Mouse (Mus musculus) intestine, embryonic 14.5 days (tissue): Measurements from ENCODE around the gene Yif1b. TPM values are rescaled to one million over a fixed set of nuclear protein-coding genes. Genes with fewer than 3 reads are reported as not detected.

ENCODE experiments used
- ATAC-seq: fragments of 200-750 bp; cut with Nextera tagmentation; replicated peaks from 2 replicates; pipeline ENCODE4 v1.8.0; 2017; ENCODE audit warnings: low read depth, moderate number of reproducible peaks, moderate TSS enrichment, moderate library complexity; ENCODE audit not compliant: low FRiP score, low TSS enrichment
- DNase-seq: peaks from one replicate; pipeline ENCODE4 v3.0.0-alpha.2; 2018; ENCODE audit warnings: low spot score
- H3K27ac ChIP-seq: fragments of 300-500 bp; sonication (generic); 2 replicates; pipeline ENCODE4 v1.5.1; 2014; ENCODE audit warnings: low read depth, mild to moderate bottlenecking, control low read depth
- H3K27me3 ChIP-seq: fragments of 300-500 bp; sonication (generic); replicated peaks from 2 replicates; pipeline ENCODE4 v1.6.1; 2014; ENCODE audit warnings: low read length, control low read depth; ENCODE audit not compliant: control insufficient read depth, insufficient read depth
- H3K36me3 ChIP-seq: fragments of 300-500 bp; sonication (generic); 2 replicates; pipeline ENCODE4 v1.6.1; 2014; ENCODE audit warnings: low read length, control low read depth; ENCODE audit not compliant: control insufficient read depth, insufficient read depth
- H3K4me1 ChIP-seq: fragments of 300-500 bp; sonication (generic); replicated peaks from 2 replicates; pipeline ENCODE4 v1.6.1; 2014; ENCODE audit warnings: low read length, control low read depth, mixed read lengths; ENCODE audit not compliant: control insufficient read depth, insufficient read depth
- H3K4me2 ChIP-seq: fragments of 300-500 bp; sonication (generic); 2 replicates; pipeline ENCODE4 v1.6.1; 2014; ENCODE audit warnings: low read length
- H3K4me3 ChIP-seq: fragments of 300-500 bp; sonication (generic); 2 replicates; pipeline ENCODE4 v1.5.1; 2014; ENCODE audit warnings: low read depth, low read length, control low read depth, mixed read lengths
- H3K9ac ChIP-seq: fragments of 300-500 bp; sonication (generic); 2 replicates; pipeline ENCODE4 v1.6.1; 2014; ENCODE audit warnings: mild to moderate bottlenecking, low read length
- H3K9me3 ChIP-seq: fragments of 300-500 bp; sonication (generic); 2 replicates; pipeline ENCODE4 v1.6.1; 2016; ENCODE audit warnings: low read length, control low read depth; ENCODE audit not compliant: control insufficient read depth
- WGBS: fragments of 180-500 bp; shearing (Covaris S2); extraction: QIAGEN DNeasy Blood & Tissue Kit; methylation state at CpG from one replicate; pipeline ENCODE4 v1.1.7; 2014; 5-methylcytosine and 5-hydroxymethylcytosine counted together
- polyA plus RNA-seq: library from polyadenylated mRNA; unstranded; fragments of >200 nt; fragmentation: Nextera tagmentation; extraction: Ambion mirVana; gene quantifications from 2 replicates; pipeline ENCODE4 v1.2.1, GENCODE M21; 2014

The Yif1b gene
- polyA plus RNA-seq, 1 experiment from 2014 or later = 94.3 TPM

DNA sequence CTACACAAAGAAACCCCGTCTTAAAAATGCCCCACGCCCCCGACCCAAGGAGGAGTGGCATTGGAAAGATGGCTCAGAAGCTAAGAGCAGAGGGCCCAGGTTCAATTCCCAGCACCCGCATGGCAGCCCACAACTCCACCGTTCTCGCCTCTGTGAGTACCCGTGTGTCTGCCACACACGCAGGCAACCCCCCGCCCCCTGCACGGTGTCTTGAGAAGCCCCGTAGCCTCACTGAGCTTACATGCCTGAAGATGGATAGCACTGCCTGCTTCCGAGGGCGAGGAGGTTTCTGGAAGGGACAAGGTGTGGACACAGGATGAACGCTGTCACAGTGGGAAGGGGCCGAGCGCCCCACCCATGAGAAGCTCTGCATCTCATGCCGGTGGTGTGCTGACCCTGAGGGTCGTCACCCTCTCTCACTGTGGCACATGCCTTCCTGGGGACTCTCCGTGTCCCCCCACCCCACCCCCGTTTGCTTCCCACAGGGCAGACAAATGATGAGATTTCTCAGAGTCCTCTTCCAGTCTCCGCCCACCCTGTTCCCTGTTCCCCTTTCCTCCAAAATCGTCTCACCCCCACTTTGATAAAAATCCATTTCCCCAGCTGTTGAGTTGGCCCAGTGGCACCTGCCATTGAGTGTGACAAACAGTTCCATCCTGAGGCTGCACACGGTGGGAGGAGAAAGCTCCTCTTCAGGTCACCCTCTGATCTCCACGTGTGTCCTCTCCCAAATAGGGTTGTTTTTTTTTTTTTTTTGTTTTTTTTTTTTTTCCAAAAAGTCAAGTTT, 57.9 kb downstream of the Yif1b start:
- ATAC-seq (no peak), DNase-seq (no peak)
- Histone ChIP-seq H3K27ac (no peak overlapping the region), H3K4me2 (no peak overlapping the region), H3K36me3 (no peaks in the 10 kb centered on the region), H3K9ac (no peak overlapping the region), H3K27me3 (no peaks in the 10 kb centered on the region), H3K9me3 (no peaks in the 10 kb centered on the region), H3K4me1 (peaks cover 26% of the 10 kb centered on the region), H3K4me3 (no peak overlapping the region)
- WGBS = 67% methylated on average over 24 of the region's 24 CpGs

DNA sequence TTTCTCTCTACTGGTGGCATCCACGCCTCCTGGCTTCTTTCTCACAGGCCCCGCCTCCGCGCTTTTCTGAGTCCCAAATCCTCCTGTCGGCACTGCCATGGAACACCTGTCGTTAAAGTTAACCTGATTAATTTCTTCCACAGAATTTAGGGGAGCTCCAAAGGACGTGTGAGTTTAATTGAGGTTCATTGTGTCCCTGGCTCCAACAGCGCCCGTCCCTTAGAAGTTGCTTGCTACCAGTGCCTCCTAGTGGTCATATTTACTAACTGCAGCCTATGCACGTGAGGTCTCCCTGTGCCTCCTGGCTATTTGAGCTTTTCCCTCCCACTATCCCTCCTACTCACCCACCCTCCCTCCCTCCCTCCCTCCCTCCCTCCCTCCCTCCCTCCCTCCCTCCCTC, 58.9 kb downstream of the Yif1b start:
- no peaks in the 10 kb centered on the region for H3K27me3 ChIP-seq
- no peak overlapping the region for H3K27ac ChIP-seq
- no peaks in the 10 kb centered on the region for H3K9me3 ChIP-seq
- DNase-seq (peak; percentile 79), ATAC-seq (0 out of 2 replicates have a peak, but pooled peaks have one; percentile 14)
- H3K4me3 ChIP-seq = no peak overlapping the region
- WGBS = 5% methylated on average over 10 of the region's 10 CpGs
- no peak overlapping the region for H3K9ac ChIP-seq
- H3K36me3 ChIP-seq = no peaks in the 10 kb centered on the region
- H3K4me1 ChIP-seq = peaks cover 16% of the 10 kb centered on the region
- no peak overlapping the region for H3K4me2 ChIP-seq

Other genes starting within 250 kb of the Yif1b start
- gene Ryr1, start 113.2 kb upstream of the Yif1b start, polyA plus RNA-seq = 0.70 and 0.80 TPM in 2 replicates
- 0.54 and 0.96 TPM in 2 replicates for gene Rasgrp4, start 103.5 kb upstream of the Yif1b start, polyA plus RNA-seq
- gene Fam98c, start 82.1 kb upstream of the Yif1b start, polyA plus RNA-seq = 25.9 and 26.1 TPM in 2 replicates
- gene Ggn, start 68.1 kb upstream of the Yif1b start, polyA plus RNA-seq = 0.58 and 1.0 TPM in 2 replicates
- gene Spred3, start 67.9 kb upstream of the Yif1b start, polyA plus RNA-seq = 3.8 and 4.7 TPM in 2 replicates
- gene Psmd8, start 57.6 kb upstream of the Yif1b start, polyA plus RNA-seq = 277 and 280 TPM in 2 replicates
- gene Catsperg1, start 24.3 kb upstream of the Yif1b start, polyA plus RNA-seq = 0.78 and 1.5 TPM in 2 replicates
- 0.65 and 0.86 TPM in 2 replicates for gene Kcnk6, start 5.8 kb upstream of the Yif1b start, polyA plus RNA-seq
- gene 2200002D01Rik, start 10.1 kb downstream of the Yif1b start, polyA plus RNA-seq = 76.9 and 111 TPM in 2 replicates
- 470 and 522 TPM in 2 replicates for gene Spint2, start 43.6 kb downstream of the Yif1b start, polyA plus RNA-seq
- 59.7 and 66.5 TPM in 2 replicates for gene Ppp1r14a, start 51.0 kb downstream of the Yif1b start, polyA plus RNA-seq
- gene Dpf1, start 65.6 kb downstream of the Yif1b start, polyA plus RNA-seq = 7.4 and 8.8 TPM in 2 replicates